Mouse (Mus musculus) inflammation-experienced regulatory T-cells (primary cell): ENCODE results near the gene Cfap70. TPM values are rescaled to one million over a fixed set of nuclear protein-coding genes. Genes with fewer than 3 reads are reported as not detected.

ENCODE experiments used
- polyA plus RNA-seq, 2 experiments: library from polyadenylated mRNA; unstranded; fragments of 100-300 nt; shearing (Covaris generic); gene quantifications; one replicate each; pipeline ENCODE4 v1.2.1; 2017

The Cfap70 gene
- under 1 TPM; 0.37 to 0.50 TPM for polyA plus RNA-seq

DNA sequence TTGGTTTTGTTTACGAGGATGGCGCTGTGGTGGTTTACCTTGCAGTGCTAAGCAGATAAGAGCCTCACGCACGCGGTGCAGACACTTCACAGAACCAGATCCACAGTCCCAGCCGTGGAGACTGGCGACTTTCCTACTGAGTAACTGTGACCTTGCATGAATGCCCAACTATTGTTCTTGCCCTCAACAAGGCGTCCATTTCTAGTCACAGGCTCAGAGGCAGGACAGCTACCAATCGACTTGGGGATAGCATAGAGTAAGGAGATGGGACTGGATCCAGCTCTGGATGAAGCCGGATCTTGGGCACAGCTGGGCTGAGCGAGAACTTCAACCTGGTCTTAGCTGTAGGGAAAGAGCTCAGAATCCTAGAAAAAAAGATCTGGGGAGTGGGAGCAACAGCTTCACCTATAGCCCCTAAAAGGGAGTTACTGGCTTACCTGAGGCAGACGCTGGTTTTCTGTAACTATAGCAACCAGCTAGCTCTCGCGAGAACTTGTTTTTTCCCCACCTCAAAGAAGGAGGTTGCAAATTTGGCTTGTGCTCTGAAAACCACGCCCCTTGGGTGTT is at the start of gene Cfap70:
Gene Cfap70, minus strand, starts transcription at position 462 of the 567 bp plus-strand sequence.

GRCm38 (mm10) chr14:20496603-20497002 is 44.6 kb upstream of the Cfap70 start, which contains the start of gene Mss51:
TSS of gene Mss51 (minus strand) at chr14:20496901.

GRCm38 (mm10) chr14:20479291-20480194 is 27.5 kb upstream of the Cfap70 start, which contains the start of gene Anxa7:
TSS of gene Anxa7 (minus strand) at chr14:20480133.

DNA sequence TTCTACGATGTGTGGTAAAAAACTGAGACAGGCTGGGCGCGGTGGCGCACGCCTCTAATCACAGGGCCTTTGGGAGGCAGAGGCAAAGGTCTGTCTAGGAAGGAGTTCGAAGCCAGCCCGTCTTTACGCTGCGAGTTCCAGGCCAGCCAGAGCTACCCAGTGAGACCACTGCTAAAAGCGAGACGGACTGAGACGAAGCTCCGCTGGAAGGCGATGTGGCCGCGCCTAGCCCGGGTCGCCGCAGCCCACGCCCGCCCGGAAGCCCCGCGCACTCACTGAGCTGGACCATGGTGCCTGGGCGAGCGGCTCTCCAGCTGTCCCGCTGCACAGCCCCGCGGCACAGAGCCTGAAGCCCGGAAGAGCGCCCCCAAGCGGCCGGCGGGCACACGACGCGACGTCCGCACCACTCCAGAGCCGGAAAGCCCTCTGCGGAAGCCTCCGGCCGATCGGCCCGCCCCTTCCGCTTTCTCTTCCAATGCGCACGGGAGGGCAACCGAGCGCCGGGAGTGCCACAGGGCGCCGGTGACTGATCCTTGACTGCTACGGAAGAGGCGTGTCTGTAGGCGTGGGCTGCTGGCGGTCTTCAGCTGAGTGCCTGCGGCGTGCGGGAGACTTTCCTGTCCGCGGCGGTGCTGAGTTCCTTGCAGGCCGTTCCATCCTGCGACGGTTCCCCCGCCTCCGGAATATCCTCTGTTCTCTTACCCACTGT is 58.7 kb downstream of the Cfap70 start, which contains the start of gene Mrps16:
Gene Mrps16, minus strand, starts transcription at position 430 of the 709 bp plus-strand sequence.

DNA sequence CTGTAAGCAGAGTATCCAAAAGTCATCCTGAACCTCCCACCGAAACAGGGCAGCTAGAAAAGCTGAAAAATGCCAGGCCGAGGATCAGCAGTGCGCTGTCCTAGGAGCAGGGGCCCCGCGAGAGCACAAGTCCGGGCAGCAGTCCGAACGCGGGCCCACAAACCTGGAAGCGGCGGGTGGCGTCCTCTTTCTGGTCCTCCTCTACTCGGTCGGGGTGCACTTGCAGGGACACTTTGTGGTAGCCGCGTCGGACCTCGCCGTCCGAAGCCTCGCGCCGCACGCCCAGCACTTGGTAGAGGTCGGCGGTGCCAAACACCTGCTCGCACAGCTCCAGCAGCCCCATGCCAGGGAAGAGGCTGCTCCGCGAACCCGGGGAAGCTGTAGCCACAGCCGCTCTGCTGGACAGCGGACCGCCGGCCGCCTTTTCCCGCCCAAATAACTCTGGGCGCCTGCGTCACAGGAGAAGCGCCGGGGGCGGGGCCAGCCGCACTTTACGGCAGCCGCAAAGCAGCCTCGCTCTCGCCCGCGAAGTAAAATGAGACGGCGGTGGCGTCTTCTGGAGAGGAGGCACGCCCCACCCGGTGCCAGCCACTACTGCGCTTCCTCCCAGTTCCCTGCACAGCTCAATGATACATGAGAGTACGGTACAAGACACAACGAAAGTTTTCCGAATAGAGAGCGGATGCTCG is 63.4 kb downstream of the Cfap70 start, which contains the start of gene Dnajc9:
Gene Dnajc9, minus strand, starts transcription at position 470 of the 689 bp plus-strand sequence.

DNA sequence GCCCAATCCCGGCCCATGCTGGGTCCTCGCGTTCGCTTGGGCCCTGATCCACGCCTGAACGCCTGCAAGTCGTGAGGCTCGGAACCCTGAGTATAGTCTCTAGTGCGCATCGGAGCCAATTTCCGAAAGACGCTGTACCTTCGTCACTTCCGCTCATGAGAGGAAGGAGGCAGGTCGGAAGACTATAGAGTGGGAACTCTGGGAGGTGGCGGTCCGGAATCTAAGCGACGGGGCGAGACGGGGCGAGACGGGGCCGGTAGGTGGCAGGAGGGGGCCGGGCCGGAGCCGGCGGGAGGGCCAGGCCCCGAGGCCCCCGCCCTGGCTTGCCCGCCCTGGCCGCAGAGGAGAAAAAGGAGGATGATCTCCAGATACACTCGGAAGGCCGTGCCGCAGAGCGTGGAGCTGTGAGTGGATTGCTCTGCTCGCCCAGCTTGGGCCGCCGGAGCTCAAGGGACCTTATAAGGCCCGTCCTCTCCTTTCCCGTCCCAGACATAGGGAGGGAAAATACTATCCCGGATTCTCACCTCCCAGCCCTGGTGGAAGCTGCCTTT is 104.0 kb downstream of the Cfap70 start, which contains the start of the genes Ecd and Fam149b:
Gene Ecd, minus strand, starts transcription at position 131 of the 551 bp plus-strand sequence.
Gene Fam149b, plus strand, starts transcription at position 172 of the 551 bp plus-strand sequence.

Other genes with a start within 250 kb of the Cfap70 start
- under 1 TPM in 1 of 2 experiments, not detected in 1; 0.62 TPM for gene Kcnk16, start 183.0 kb downstream of the Cfap70 start, polyA plus RNA-seq
- gene Nudt13, start 157.5 kb downstream of the Cfap70 start, polyA plus RNA-seq: 10 to 100 TPM; 17.6 to 18.7 TPM
- 10 to 100 TPM; 49.8 to 63.9 TPM for gene Ecd, start 104.1 kb downstream of the Cfap70 start, polyA plus RNA-seq
- gene Fam149b, start 104.1 kb downstream of the Cfap70 start, polyA plus RNA-seq: 10 to 100 TPM; 53.5 to 74.9 TPM
- 100 to 1,000 TPM; 131 to 152 TPM for gene Dnajc9, start 63.3 kb downstream of the Cfap70 start, polyA plus RNA-seq
- 10 to 100 TPM; 66.9 to 90.9 TPM for gene Mrps16, start 58.6 kb downstream of the Cfap70 start, polyA plus RNA-seq
- 10 to 100 TPM; 53.2 to 67.1 TPM for gene Anxa7, start 27.9 kb upstream of the Cfap70 start, polyA plus RNA-seq
- 1 to 10 TPM in 1 of 2 experiments, under 1 TPM in 1; 0.31 to 1.8 TPM for gene Mss51, start 44.7 kb upstream of the Cfap70 start, polyA plus RNA-seq
- 10 to 100 TPM; 21.2 to 26.0 TPM for gene Ppp3cb, start 94.3 kb upstream of the Cfap70 start, polyA plus RNA-seq
- 1 to 10 TPM in 1 of 2 experiments, under 1 TPM in 1; 0.78 to 3.6 TPM for gene Usp54, start 188.8 kb upstream of the Cfap70 start, polyA plus RNA-seq
- 1 to 10 TPM in 1 of 2 experiments, not detected in 1; 4.7 TPM for gene Myoz1, start 204.3 kb upstream of the Cfap70 start, polyA plus RNA-seq
- gene Synpo2l, start 216.1 kb upstream of the Cfap70 start, polyA plus RNA-seq: under 1 TPM; 0.14 to 0.37 TPM
- 100 to 1,000 TPM; 211 to 253 TPM for gene Sec24c, start 222.1 kb upstream of the Cfap70 start, polyA plus RNA-seq
- 10 to 100 TPM; 11.4 to 24.7 TPM for gene Fut11, start 242.7 kb upstream of the Cfap70 start, polyA plus RNA-seq